Mouse (Mus musculus) cerebral cortex, adult 2 months (tissue): ENCODE results near the gene Gmpr2.

Source experiments
- WGBS: fragments of 180-500 bp; shearing (Covaris S2); methylation state at CpG from one replicate; pipeline ENCODE4 v1.1.7; 2018; 5-methylcytosine and 5-hydroxymethylcytosine counted together

Gmpr2 gene

GRCm38 (mm10) chr14:55671833-55672740, at the start of gene Gmpr2, which contains the start of gene Nedd8:
Gmpr2 (plus strand) TSS chr14:55671941.
Nedd8 (minus strand) TSS chr14:55672124.
- WGBS, result 1% methylated on average over 38 of the region's 38 CpGs

DNA sequence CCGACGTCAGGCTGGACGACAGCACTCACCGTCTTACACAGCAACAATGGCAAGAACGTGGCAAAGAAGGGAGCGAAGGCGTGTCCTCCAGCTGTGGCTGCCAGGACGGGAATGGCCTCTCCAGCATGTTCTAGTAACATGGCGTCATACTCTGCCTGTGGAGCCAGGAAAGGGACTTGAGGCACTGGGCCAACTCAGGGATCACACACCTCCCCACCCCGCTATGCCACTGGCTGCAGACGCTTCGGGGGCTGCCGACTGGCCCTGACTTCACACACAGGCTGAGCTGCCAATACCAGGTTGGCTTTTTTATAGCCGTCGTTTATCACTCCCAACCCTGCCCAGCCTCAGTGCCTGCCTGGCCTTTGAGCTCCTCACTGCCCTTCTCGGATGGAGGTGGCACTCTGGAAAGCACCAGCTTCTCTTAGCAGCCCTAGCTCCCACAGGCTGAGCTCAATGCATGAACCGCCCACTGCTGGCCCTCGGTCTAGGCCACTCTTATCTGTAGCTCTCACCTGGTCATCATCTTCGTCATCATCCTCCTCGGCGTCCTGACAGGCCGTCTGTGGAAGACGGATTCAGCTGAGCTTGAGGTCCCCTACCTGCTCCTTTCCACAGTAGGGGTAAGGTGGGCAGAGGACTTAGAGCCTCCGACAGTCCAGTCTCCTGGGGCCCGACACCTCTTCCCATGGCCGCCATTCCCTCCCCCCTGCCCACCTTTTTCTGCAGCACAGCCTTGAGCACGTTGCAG, 43.5 kb upstream of the Gmpr2 start:
- 92% methylated on average over 27 of the region's 27 CpGs for WGBS

DNA sequence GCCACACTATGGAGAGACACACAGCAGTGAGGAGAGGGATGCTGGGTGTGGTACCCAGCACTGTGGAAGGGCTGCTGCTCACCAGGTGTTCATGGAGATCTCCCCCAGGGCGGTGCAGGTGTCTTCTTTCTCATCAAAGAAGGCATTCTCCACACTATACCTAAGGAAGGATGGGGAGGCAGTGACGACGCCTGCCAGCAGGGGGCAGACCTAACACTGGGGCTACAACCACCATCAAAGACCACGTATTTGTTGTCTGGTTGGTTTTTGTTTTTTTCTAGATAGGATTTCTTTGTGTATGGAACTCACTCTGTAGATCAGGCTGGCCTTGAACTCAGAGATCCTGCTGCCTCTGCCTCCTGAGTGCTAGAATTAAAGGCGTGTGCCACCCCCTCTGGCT, 42.4 kb upstream of the Gmpr2 start:
- 42% methylated on average over 5 of the region's 5 CpGs for WGBS

- 3% methylated on average over 23 of the region's 23 CpGs for WGBS
These were observed 36.7 kb upstream of the Gmpr2 start for GRCm38 (mm10) chr14:55634874-55635522.

DNA sequence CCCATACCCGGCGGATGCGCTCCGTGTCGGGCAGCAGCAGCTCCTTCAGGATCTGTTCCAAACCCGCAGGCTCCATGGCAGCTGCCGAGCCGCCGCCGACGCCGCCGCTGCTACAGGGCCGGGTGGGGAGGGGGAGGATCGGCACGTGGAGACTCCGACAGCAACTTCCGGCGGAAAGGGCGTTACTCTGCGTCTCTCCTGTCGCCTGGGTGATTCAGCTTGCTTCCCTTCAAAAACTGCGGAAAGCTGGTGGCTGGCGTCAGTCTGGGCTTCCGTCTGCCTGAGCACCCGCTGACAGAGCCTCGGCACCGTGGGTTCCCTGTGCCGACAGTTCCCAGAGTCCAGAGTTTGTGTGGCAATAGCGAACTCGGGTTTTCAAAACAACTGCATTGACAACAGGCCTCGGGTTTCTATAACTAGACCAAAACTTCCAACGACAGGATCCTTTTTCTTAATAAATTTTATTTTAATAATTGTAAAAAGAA, 36.2 kb upstream of the Gmpr2 start, which contains the start of gene Ipo4:
Gene Ipo4 (minus strand): TSS at position 435 of the 485 bp plus-strand sequence.
- WGBS, result under 1% methylated on average over 33 of the region's 33 CpGs

GRCm38 (mm10) chr14:55637795-55638194, 33.9 kb upstream of the Gmpr2 start, which contains the start of gene Gm49378:
Gm49378 (minus strand) TSS chr14:55637895.
- WGBS, result 92% methylated on average over 9 of the region's 9 CpGs

DNA sequence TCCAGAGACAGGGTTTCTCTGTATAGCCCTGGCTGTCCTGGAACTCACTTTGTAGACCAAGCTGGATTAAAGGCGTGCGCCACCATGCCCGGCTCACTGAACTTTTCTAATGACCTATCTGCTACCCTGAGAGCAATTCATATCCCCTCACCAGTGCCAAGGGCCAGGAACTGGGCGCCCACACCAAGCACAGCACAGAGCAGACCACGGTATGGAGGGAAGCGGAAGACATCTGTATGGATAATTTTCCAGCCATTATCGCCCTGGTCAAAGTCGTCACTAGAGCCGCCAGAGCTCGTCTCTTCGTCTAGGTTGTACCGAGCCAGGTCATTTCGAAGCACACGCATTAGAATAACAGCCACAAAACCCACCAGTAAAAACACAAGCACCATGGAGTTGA, 30.9 kb upstream of the Gmpr2 start:
- WGBS, result 95% methylated on average over 14 of the region's 14 CpGs

DNA sequence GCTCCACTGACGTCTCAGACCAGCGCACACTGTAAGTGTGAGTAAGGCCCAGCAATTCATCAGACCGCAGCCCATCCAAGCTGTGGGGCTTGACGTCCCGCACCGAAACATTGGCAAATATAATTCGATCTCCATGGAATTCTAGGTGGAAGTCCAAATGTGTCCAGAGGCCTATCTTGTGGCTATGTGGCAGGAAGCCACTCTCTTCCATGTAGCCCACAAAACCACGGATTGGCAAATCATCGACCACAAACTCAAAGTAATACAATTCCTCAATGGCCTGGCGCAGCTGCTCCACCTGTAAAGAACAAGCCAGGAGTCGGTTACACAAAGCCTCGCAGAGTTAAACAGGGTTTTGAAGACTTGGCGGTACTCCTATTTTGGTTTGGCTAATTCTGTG, 30.4 kb upstream of the Gmpr2 start:
- WGBS, result 95% methylated on average over 13 of the region's 13 CpGs

- WGBS, result 18% methylated on average over 8 of the region's 8 CpGs
These were observed 29.1 kb upstream of the Gmpr2 start for GRCm38 (mm10) chr14:55642679-55643059.

DNA sequence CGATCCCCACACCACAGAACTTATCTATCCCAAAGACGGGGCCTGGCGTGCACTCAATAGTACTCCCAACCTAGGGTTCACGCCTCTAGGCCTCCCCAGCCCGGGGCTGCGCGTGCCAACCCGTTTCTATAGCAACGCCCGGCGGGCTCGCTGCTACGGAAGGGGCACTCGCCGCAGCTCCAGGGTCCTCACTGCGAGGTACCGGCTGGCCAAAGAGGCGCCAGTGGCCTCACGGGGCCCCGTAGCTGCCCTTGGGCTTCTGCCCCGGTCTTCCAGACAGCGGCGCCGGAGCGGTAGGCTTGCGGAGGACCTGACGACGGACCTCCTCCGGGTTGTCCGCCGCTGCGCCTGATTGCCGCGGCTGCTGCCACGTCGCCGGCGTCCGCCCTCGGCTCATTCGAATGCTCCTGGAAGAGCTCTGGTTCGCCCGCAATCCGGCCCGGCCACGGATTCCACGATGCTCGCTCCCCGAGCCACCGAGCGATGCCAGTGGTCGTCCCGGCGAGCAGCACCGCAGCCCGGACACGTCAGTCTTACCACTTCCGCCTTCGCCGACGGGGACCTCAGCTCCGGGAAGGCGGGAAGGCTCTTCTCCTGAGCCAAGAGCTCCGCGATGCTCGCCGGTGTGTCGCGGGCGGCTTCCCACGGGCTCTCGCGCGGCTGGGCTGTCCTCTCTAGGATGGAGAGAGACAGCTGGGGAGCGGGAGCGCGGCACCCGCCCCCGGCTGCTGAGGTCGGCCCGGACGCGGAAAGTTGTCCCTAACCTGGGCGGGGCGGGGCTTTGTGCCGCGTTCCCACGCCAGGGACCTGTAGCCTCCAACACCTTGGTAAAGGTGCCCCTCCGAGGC, 28.5 kb upstream of the Gmpr2 start, which contains the start of gene Tm9sf1:
Gene Tm9sf1 (minus strand): TSS at position 747 of the 848 bp plus-strand sequence.
- under 1% methylated on average over 89 of the region's 89 CpGs for WGBS

DNA sequence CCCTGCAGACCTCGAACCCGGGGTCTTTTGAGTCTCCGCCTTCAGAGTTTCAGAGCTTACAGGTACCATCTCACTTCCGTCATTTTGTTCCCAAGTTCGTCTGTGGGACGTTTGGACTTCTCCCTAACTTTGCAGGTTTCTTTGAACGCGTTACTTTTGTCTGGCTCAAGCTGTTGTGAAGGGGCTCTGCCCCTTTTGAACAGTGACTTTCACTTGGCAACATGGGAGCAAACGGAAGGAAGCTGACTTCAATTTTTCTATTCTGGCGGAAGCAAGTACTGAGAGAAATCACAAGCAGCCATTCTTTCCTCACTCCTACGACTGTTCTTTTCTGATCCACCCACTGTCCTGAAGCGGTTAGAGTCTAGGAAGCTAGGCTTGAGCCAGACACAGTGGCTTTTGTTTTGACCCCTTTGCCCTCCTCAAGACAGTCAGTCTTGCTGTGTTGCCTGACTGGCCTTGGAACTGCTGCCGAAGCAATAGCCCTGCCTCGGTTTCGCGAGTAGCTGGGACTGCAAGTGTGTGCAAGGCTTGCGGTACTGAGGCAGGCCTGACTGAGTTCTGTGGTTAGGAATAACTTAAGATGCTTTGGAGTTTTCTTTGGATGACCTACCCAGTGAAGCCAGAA, 27.4 kb upstream of the Gmpr2 start:
- 17% methylated on average over 17 of the region's 17 CpGs for WGBS

GRCm38 (mm10) chr14:55649884-55650283, 21.9 kb upstream of the Gmpr2 start, which contains the start of gene Tssk4:
Tssk4 (plus strand) TSS chr14:55650184.
- WGBS, result 95% methylated on average over 2 of the region's 2 CpGs

DNA sequence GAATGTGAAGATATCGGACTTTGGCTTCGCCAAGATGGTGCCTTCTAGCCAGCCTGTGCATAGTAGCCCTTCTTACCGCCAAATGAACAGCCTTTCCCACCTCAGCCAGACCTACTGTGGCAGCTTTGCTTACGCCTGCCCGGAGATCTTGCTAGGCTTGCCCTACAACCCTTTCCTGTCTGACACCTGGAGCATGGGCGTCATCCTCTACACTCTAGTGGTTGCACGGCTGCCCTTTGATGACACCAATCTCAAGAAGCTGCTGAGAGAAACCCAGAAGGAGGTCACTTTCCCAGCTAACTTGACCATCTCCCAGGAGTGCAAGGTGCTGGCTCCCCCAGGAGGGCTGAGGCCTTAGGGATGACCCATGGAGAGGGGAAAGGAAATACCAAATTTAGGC, 20.2 kb upstream of the Gmpr2 start:
- 95% methylated on average over 7 of the region's 7 CpGs for WGBS

GRCm38 (mm10) chr14:55656935-55657334, 14.8 kb upstream of the Gmpr2 start:
- WGBS, result 90% methylated on average over 3 of the region's 3 CpGs

DNA sequence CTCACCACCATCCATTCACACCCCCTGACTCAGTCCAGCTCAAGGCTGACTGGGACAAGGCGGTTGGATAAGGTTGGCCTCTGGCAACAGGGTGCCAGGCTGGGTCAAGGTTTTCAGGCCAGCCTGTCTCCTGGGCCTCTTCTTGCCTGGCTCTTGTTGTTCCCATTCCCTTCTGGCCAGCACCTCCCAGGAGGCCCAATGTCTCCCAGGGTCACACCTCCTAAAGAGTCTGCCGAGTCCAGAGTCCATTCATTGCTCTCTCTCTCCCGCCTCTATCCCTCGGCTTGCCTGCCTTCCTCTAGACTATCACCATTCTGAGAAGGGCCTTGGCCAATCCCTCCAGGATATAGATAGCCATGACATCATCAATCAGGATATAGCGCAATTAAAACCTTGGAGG, 13.7 kb upstream of the Gmpr2 start:
- 93% methylated on average over 5 of the region's 5 CpGs for WGBS

GRCm38 (mm10) chr14:55659960-55660573, 11.7 kb upstream of the Gmpr2 start, which contains the start of gene Mdp1:
Mdp1 (minus strand) TSS chr14:55660508.
- WGBS, result under 1% methylated on average over 39 of the region's 39 CpGs

- WGBS, result 33% methylated on average over 2 of the region's 2 CpGs
These were observed 11.1 kb upstream of the Gmpr2 start for GRCm38 (mm10) chr14:55660636-55661035.

- WGBS, result under 1% methylated on average over 12 of the region's 12 CpGs
These were observed 282 bp upstream of the Gmpr2 start for GRCm38 (mm10) chr14:55671486-55671832.

DNA sequence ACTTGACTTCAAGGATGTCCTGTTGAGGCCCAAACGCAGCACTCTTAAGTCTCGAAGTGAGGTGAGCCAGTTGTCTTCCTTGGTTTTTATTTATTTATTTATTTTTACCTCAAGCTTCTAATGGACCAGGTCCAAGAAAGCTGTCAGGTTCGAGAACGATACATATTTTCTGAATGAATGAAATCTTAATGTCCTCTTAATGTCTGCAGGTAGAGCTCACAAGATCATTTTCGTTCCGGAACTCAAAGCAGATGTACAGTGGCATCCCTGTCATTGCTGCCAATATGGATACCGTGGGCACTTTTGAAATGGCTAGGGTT, 960 bp downstream of the Gmpr2 start:
- 75% methylated on average over 7 of the region's 7 CpGs for WGBS

- WGBS, result 77% methylated on average over 4 of the region's 4 CpGs
These were observed 5.9 kb downstream of the Gmpr2 start for GRCm38 (mm10) chr14:55677615-55678014.
